8 mouse cellular contexts compared by ENCODE assay signal in genomic region chr17:80373726-80374096, GRCm38 (mm10). TPM values are rescaled to one million over a fixed set of nuclear protein-coding genes. Genes with fewer than 3 reads are reported as not detected.
DNase-seq lines count a peak whose midpoint lies in the region; ATAC-seq and TF ChIP-seq lines count a peak whose summit lies in the region.

No protein-coding gene starts in this region.

- WGBS in embryonic facial prominence, embryonic 13.5 days: 22% methylated on average over 29 of the region's 29 CpGs
- 19% methylated on average over 28 of the region's 29 CpGs for WGBS in intestine, embryonic 15.5 days

- H3K9ac ChIP-seq in embryonic facial prominence, embryonic 13.5 days: peak overlapping the region; percentile 86
- H3K9ac ChIP-seq in intestine, embryonic 15.5 days: peak overlapping the region; percentile 72

- peak overlapping the region; percentile 78 for H3K4me3 ChIP-seq in layer of hippocampus, adult 2 months
- peak overlapping the region; percentile 50 for H3K4me3 ChIP-seq in embryonic facial prominence, embryonic 13.5 days
- peak overlapping the region; percentile 49 for H3K4me3 ChIP-seq in intestine, embryonic 15.5 days (replicated peaks)

- peak; percentile 82 for ATAC-seq in embryonic facial prominence, embryonic 13.5 days (ENCODE audit: insufficient number of reproducible peaks, insufficient read depth, low FRiP score, low TSS enrichment, low read depth)
- ATAC-seq in intestine, embryonic 15.5 days: peak; percentile 82
- 0 out of 2 replicates have a peak, but pooled peaks have one; percentile 34 for ATAC-seq in monocyte, adult 5-6 weeks (replicated peaks; ENCODE audit: insufficient number of reproducible peaks, low FRiP score, low TSS enrichment, poor library complexity, severe bottlenecking)

- no peak for TF ChIP-seq CTCF in layer of hippocampus, adult 2 months (conservative IDR thresholded peaks at IDR 0.05)

- peaks cover 12% of the 10 kb centered on the region for H3K4me1 ChIP-seq in embryonic facial prominence, embryonic 13.5 days
- peaks cover 9% of the 10 kb centered on the region for H3K4me1 ChIP-seq in intestine, embryonic 15.5 days (replicated peaks)

- H3K36me3 ChIP-seq in embryonic facial prominence, embryonic 13.5 days: no peaks in the 10 kb centered on the region
- H3K36me3 ChIP-seq in intestine, embryonic 15.5 days: no peaks in the 10 kb centered on the region

- H3K27ac ChIP-seq in layer of hippocampus, adult 2 months: peak overlapping the region; percentile 88
- peak overlapping the region; percentile 62 for H3K27ac ChIP-seq in embryonic facial prominence, embryonic 13.5 days
- H3K27ac ChIP-seq in intestine, embryonic 15.5 days: 0 out of 2 replicates have a peak overlapping the region, but pooled peaks have one; percentile 27

- DNase-seq in layer of hippocampus, adult 2 months (ENCODE audit: low spot score in 2 of 2): peak in 1 of 2 experiments; percentile 12
- DNase-seq in layer of hippocampus, postnatal 36 days: no peak
- DNase-seq in left cerebral cortex, postnatal 14 days (ENCODE audit: low spot score in 2 of 2): no peak
- no peak for DNase-seq in urinary bladder, postnatal 25 days (ENCODE audit: low spot score)
- DNase-seq in right cerebral cortex, adult 2 months (ENCODE audit: low spot score in 2 of 2): no peak

- no peaks in the 10 kb centered on the region for H3K9me3 ChIP-seq in embryonic facial prominence, embryonic 13.5 days
- H3K9me3 ChIP-seq in intestine, embryonic 15.5 days: no peaks in the 10 kb centered on the region

- peaks cover 8% of the 10 kb centered on the region; the same call in 1 of the 2 replicates for H3K27me3 ChIP-seq in embryonic facial prominence, embryonic 13.5 days
- H3K27me3 ChIP-seq in intestine, embryonic 15.5 days (replicated peaks): no peaks in the 10 kb centered on the region; the same call in 1 of the 2 replicates

- peak overlapping the region; percentile 85 for H3K4me2 ChIP-seq in embryonic facial prominence, embryonic 13.5 days
- peak overlapping the region; percentile 96 for H3K4me2 ChIP-seq in intestine, embryonic 15.5 days (replicated peaks)

- intact Hi-C loops in left cerebral cortex, postnatal 14 days (cut with DNase I): no loop called here

RNA-seq across cellular contexts. Expression of gene Gm10190, which starts 0.4 kb away (rescaled TPM):
- total RNA-seq in layer of hippocampus, adult 2 months (2021): 1 to 10 TPM in 1 of 2 experiments, not detected in 1; 1.5 TPM
- total RNA-seq in layer of hippocampus, postnatal 36 days (2021): 1 to 10 TPM; 2.1 to 4.2 TPM
- polyA plus RNA-seq in embryonic facial prominence, embryonic 13.5 days (2015; fragmentation: Nextera tagmentation; extraction: Ambion mirVana): 1.6 and 3.0 TPM in 2 replicates
- 0.92 and 1.4 TPM in 2 replicates for polyA plus RNA-seq in intestine, embryonic 15.5 days (2015; fragmentation: Nextera tagmentation; extraction: Ambion mirVana)
- not detected in 3 replicates for total RNA-seq in monocyte, adult 5-6 weeks (2017)
- total RNA-seq in left cerebral cortex, postnatal 14 days (2021): 1 to 10 TPM in 1 of 2 experiments, not detected in 1; 1.8 TPM

Comparison
In these comparisons a context has a peak if more than half of its experiments do, and no peak if none do; other contexts are left out.
1. H3K27ac ChIP-seq: peak in every context shown above with its lines; median percentile 88 in layer of hippocampus, adult 2 months; 62 in embryonic facial prominence, embryonic 13.5 days; 27 in intestine, embryonic 15.5 days.